Mouse (Mus musculus) megakaryocyte, embryonic 14.5 days (primary cell): ENCODE measurements around the gene Cd248.

Experiments used
- FLI1 ChIP-seq: IDR thresholded peaks from 2 replicates; pipeline ENCODE4 v1.6.1; 2012; ENCODE audit warnings: low read length, inconsistent platforms, mixed read lengths
- GATA1 ChIP-seq: IDR thresholded peaks from 3 replicates; pipeline ENCODE4 v1.6.1; 2012; ENCODE audit warnings: mixed read lengths, low read length, inconsistent platforms, borderline replicate concordance

GRCm38 (mm10) chr19:5117494-5118383 is 49.9 kb downstream of the Cd248 start:
- no peak for TF ChIP-seq FLI1
- TF ChIP-seq GATA1 = no peak
